Mouse (Mus musculus) cerebellum, adult 2 months (tissue): Measurements from ENCODE around the gene Snd1.

Experiments used
- CTCF ChIP-seq: fragments of 200-500 bp; IDR thresholded peaks from 2 replicates; pipeline ENCODE4 v1.5.1; 2011; ENCODE audit warnings: low read depth, mild to moderate bottlenecking, control low read depth, low read length, moderate library complexity, borderline replicate concordance; ENCODE audit not compliant: insufficient read depth
- POLR2A ChIP-seq: fragments of 200-500 bp; IDR thresholded peaks from 2 replicates; pipeline ENCODE4 v1.6.1; 2011; ENCODE audit warnings: low read length, control low read depth, borderline replicate concordance; ENCODE audit not compliant: insufficient read depth

DNA sequence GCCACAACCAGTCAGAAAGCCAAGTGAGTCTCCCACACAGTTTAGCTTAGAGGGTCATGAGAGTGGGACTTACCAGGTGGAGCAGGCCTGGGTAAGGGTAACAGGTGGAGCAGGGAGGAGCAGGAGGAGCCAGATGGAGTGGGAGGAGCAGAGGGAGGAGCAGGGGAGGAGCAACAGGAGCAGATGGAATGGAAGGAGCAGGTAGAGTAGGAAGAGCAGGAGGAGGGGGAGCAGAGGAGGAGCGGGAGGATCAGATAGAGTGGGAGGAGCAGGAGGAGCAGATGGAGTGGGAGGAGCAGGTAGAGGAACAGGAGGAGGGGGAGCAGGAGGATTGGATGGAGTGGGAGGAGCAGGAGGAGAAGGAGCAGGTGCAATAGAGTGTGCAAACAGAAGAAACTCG, 427.6 kb downstream of the Snd1 start:
- TF ChIP-seq POLR2A: no peak
- TF ChIP-seq CTCF: no peak
